Mouse (Mus musculus): Measurements from ENCODE around the gene Trip4. TPM values are rescaled to one million over a fixed set of nuclear protein-coding genes. Genes with fewer than 3 reads are reported as not detected.
"Not testable (repeated sequence)": the region's sequence is repeated elsewhere in the genome, so short reads cannot be mapped to it uniquely, and the experiment has no call there.

The Trip4 gene
- total and polyA plus RNA-seq, 3 experiments, result 5.9 to 16.5 (median 15.2) TPM

- intact Hi-C loops (cut with DNase I), result no loop called here
- Histone ChIP-seq H3K4me3 (no peak overlapping the region), H3K36me3 (ENCODE audit: control insufficient read depth, insufficient read depth, low read length) (peaks cover 17% of the 10 kb centered on the region), H3K4me1 (ENCODE audit: control insufficient read depth, insufficient read depth, low read length) (peaks cover 20% of the 10 kb centered on the region), H3K79me2 (replicated peaks; ENCODE audit: control insufficient read depth, insufficient read depth, low read length) (peaks cover 4% of the 10 kb centered on the region), H3K27me3 (ENCODE audit: control insufficient read depth, insufficient read depth, low read length) (no peaks in the 10 kb centered on the region), H3K27ac (0 out of 2 replicates have a peak overlapping the region, but pooled peaks have one; percentile 8), H3K9ac (ENCODE audit: low read depth, low read length) (no peak overlapping the region)
- peak; percentile 38 to 44 for DNase-seq
- WGBS, result 33% methylated on average over 8 of the region's 8 CpGs
- TF ChIP-seq EP300 (IDR thresholded peaks at IDR 0.05; ENCODE audit: insufficient read depth, low read depth, low read length), result no peak
- no peak for TF ChIP-seq CTCF (IDR thresholded peaks at IDR 0.05)
- no peak for TF ChIP-seq POLR2A (IDR thresholded peaks at IDR 0.05; ENCODE audit: insufficient read depth, low read depth, low read length)
Observed at GRCm38 (mm10) chr9:65786885-65787787, 121.5 kb downstream of the Trip4 start.

- Histone ChIP-seq H3K79me2 (replicated peaks; ENCODE audit: control insufficient read depth, insufficient read depth, low read length) (peaks cover 4% of the 10 kb centered on the region; the same call in 1 of the 2 replicates), H3K27ac (no peak overlapping the region), H3K4me3 (no peak overlapping the region), H3K27me3 (ENCODE audit: control insufficient read depth, insufficient read depth, low read length) (no peaks in the 10 kb centered on the region), H3K4me1 (ENCODE audit: control insufficient read depth, insufficient read depth, low read length) (peaks cover 12% of the 10 kb centered on the region), H3K36me3 (ENCODE audit: control insufficient read depth, insufficient read depth, low read length) (peaks cover 14% of the 10 kb centered on the region), H3K9ac (ENCODE audit: low read depth, low read length) (no peak overlapping the region)
- DNase-seq, result no peak
- intact Hi-C loops (cut with DNase I), result no loop called here
- 79% methylated on average over 4 of the region's 4 CpGs for WGBS
- TF ChIP-seq CTCF (IDR thresholded peaks at IDR 0.05) (no peak), EP300 (IDR thresholded peaks at IDR 0.05; ENCODE audit: insufficient read depth, low read depth, low read length) (no peak), POLR2A (IDR thresholded peaks at IDR 0.05; ENCODE audit: insufficient read depth, low read depth, low read length) (no peak)
Observed at GRCm38 (mm10) chr9:65785772-65786368, 122.7 kb downstream of the Trip4 start.

DNA sequence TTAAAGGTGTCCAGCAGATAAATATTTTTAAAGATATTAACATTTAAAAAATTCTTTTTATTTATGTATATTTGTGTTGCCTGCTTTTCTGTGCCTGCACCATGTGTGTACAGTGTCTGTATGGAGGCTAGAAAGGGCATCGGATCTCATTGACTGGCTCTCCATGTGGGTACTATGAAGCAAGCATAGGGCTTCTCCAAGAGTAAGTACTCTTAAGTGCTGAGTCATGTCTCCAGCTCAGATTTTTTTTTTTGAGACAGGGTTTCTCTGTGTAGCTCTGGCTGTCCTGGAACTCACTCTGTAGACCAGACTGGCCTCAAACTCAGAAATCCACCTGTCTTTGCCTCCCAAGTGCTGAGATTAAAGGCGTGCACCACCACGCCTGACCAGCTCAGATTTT lies 129.0 kb downstream of the Trip4 start:
- H3K36me3 ChIP-seq (ENCODE audit: control insufficient read depth, insufficient read depth, low read length); H3K4me3 ChIP-seq; DNase-seq; H3K9ac ChIP-seq (ENCODE audit: low read depth, low read length); H3K27me3 ChIP-seq (ENCODE audit: control insufficient read depth, insufficient read depth, low read length); intact Hi-C loops (cut with DNase I); H3K4me1 ChIP-seq (ENCODE audit: control insufficient read depth, insufficient read depth, low read length); H3K79me2 ChIP-seq (replicated peaks; ENCODE audit: control insufficient read depth, insufficient read depth, low read length); H3K27ac ChIP-seq: not testable (repeated sequence)
- 97% methylated on average over 3 of the region's 3 CpGs for WGBS

Other genes starting within 250 kb of the Trip4 start
- gene Oaz2, start 240.8 kb downstream of the Trip4 start, total RNA-seq (2021), result 100 to 1,000 TPM; 202 to 218 TPM
- gene Oaz2, start 240.8 kb downstream of the Trip4 start, polyA plus RNA-seq (2012; rRNA removed), result 154 and 242 TPM in 2 replicates
- 10 to 100 TPM; 23.7 to 25.5 TPM for gene Zfp609, start 81.2 kb downstream of the Trip4 start, total RNA-seq (2021)
- gene Zfp609, start 81.2 kb downstream of the Trip4 start, polyA plus RNA-seq (2012; rRNA removed), result 8.7 and 8.9 TPM in 2 replicates
- gene Pclaf, start 18.6 kb downstream of the Trip4 start, total RNA-seq (2021), result under 1 TPM; 0.26 to 0.32 TPM
- gene Pclaf, start 18.6 kb downstream of the Trip4 start, polyA plus RNA-seq (2012; rRNA removed), result 0.20 and 0.26 TPM in 2 replicates
- 10 to 100 TPM in 1 of 2 experiments, 1 to 10 TPM in 1; 8.8 to 10.8 TPM for gene Csnk1g1, start 130 bp upstream of the Trip4 start, total RNA-seq (2021)
- gene Csnk1g1, start 130 bp upstream of the Trip4 start, polyA plus RNA-seq (2012; rRNA removed), result 3.6 and 5.9 TPM in 2 replicates
- gene Ppib, start 151.4 kb upstream of the Trip4 start, total RNA-seq (2021), result 100 to 1,000 TPM; 113 to 114 TPM
- 89.9 and 102 TPM in 2 replicates for gene Ppib, start 151.4 kb upstream of the Trip4 start, polyA plus RNA-seq (2012; rRNA removed)
- gene Snx22, start 160.9 kb upstream of the Trip4 start, total RNA-seq (2021), result under 1 TPM; 0.70 to 0.86 TPM
- 0.70 and 0.73 TPM in 2 replicates for gene Snx22, start 160.9 kb upstream of the Trip4 start, polyA plus RNA-seq (2012; rRNA removed)
- 10 to 100 TPM; 24.8 to 27.6 TPM for gene Snx1, start 217.8 kb upstream of the Trip4 start, total RNA-seq (2021)
- 19.2 and 25.2 TPM in 2 replicates for gene Snx1, start 217.8 kb upstream of the Trip4 start, polyA plus RNA-seq (2012; rRNA removed)
- gene Ciao2a, start 217.8 kb upstream of the Trip4 start, total RNA-seq (2021), result 10 to 100 TPM; 59.7 to 68.1 TPM
- gene Ciao2a, start 217.8 kb upstream of the Trip4 start, polyA plus RNA-seq (2012; rRNA removed), result 19.5 and 31.2 TPM in 2 replicates
- gene Dapk2, start 249.4 kb upstream of the Trip4 start, total RNA-seq (2021), result 1 to 10 TPM; 5.8 TPM
- gene Dapk2, start 249.4 kb upstream of the Trip4 start, polyA plus RNA-seq (2012; rRNA removed), result 5.6 and 8.5 TPM in 2 replicates

Measured in heart, adult 2 months (tissue).